Mouse (Mus musculus) C2C12 (cell line): ENCODE results near the gene Lyg1.
"Not testable (repeated sequence)": the region's sequence is repeated elsewhere in the genome, so short reads cannot be mapped to it uniquely, and the experiment has no call there.

Source experiments
- CEBPB ChIP-seq: IDR thresholded peaks from one replicate; pipeline ENCODE4 v1.6.1; 2011; ENCODE audit warnings: low read depth, mild to moderate bottlenecking, control low read depth, moderate library complexity
- CTCF ChIP-seq: IDR thresholded peaks from one replicate; pipeline ENCODE4 v1.5.1; 2011; ENCODE audit not compliant: control insufficient read depth, insufficient read depth, insufficient read length
- FOSL1 ChIP-seq: IDR thresholded peaks from one replicate; pipeline ENCODE4 v1.8.0; 2011; ENCODE audit warnings: mild to moderate bottlenecking, low read length; ENCODE audit not compliant: poor library complexity, insufficient read depth, severe bottlenecking
- MAX ChIP-seq: IDR thresholded peaks from one replicate; pipeline ENCODE4 v1.6.1; 2011; ENCODE audit warnings: mild to moderate bottlenecking, control low read depth
- MYOD1 ChIP-seq: IDR thresholded peaks from one replicate; pipeline ENCODE4 v1.6.1; 2011; ENCODE audit warnings: low read depth; ENCODE audit not compliant: control insufficient read depth, insufficient read length
- USF1 ChIP-seq: IDR thresholded peaks from one replicate; pipeline ENCODE4 v1.6.1; 2011; ENCODE audit warnings: low read depth, mild to moderate bottlenecking, control low read depth, moderate library complexity

GRCm38 (mm10) chr1:37976666-37977065, 19.1 kb upstream of the Lyg1 start:
- TF ChIP-seq CTCF, CEBPB, USF1, MAX, MYOD1, FOSL1: not testable (repeated sequence)
